Mouse (Mus musculus) liver, postnatal 0 days (tissue): ENCODE measurements around the gene Gabbr2.

ENCODE experiments used
- CTCF ChIP-seq: sonication (generic); IDR thresholded peaks from 2 replicates; pipeline ENCODE4 v1.5.1; 2016; ENCODE audit warnings: antibody characterized with exemption, low read depth
- EP300 ChIP-seq: IDR thresholded peaks from 2 replicates; pipeline ENCODE4 v1.6.1; 2016; ENCODE audit warnings: antibody characterized with exemption, low read depth, mild to moderate bottlenecking

DNA sequence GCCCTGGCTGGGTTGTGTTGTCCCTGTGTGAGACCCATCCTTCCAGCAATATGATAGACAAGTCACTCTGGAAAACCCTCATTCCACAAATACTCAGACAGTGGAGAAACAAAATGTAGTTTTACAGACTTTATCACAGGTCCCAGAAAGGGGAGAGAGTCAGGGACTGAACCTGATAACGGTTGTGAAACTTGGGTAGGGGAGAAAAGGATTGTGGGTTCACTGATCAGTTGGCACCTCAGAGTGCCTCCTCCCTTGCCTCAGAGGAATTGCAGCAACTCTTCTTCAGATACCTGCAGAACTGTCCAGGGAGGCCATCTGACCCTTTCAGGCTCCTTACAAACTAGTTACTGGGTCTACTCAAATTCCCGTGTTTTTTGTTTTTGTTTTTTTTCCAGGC is 359.2 kb downstream of the Gabbr2 start:
- TF ChIP-seq CTCF (no peak), EP300 (no peak)
